Mouse (Mus musculus) embryonic facial prominence, embryonic 13.5 days (tissue): ENCODE data around the gene Trank1. TPM values are rescaled to one million over a fixed set of nuclear protein-coding genes. Genes with fewer than 3 reads are reported as not detected.

ENCODE experiments used
- ATAC-seq: fragments of 200-750 bp; cut with Nextera tagmentation; 2 replicates; pipeline ENCODE4 v1.8.0; 2017; ENCODE audit warnings: low read depth; ENCODE audit not compliant: insufficient number of reproducible peaks, insufficient read depth, low FRiP score, low TSS enrichment
- H3K27ac ChIP-seq: fragments of 300-500 bp; sonication (generic); 2 replicates; pipeline ENCODE4 v1.5.1; 2015; ENCODE audit warnings: moderate library complexity, mild to moderate bottlenecking, inconsistent platforms
- H3K27me3 ChIP-seq: fragments of 300-500 bp; sonication (generic); 2 replicates; pipeline ENCODE4 v1.6.1; 2015; ENCODE audit warnings: mild to moderate bottlenecking, inconsistent platforms
- H3K36me3 ChIP-seq: fragments of 300-500 bp; sonication (generic); 2 replicates; pipeline ENCODE4 v1.6.1; 2015; ENCODE audit warnings: mild to moderate bottlenecking, inconsistent platforms
- H3K4me1 ChIP-seq: fragments of 300-500 bp; sonication (generic); 2 replicates; pipeline ENCODE4 v1.6.1; 2015; ENCODE audit warnings: inconsistent platforms
- H3K4me2 ChIP-seq: fragments of 300-500 bp; sonication (generic); 2 replicates; pipeline ENCODE4 v1.6.1; 2015; ENCODE audit warnings: moderate library complexity, mild to moderate bottlenecking, inconsistent platforms
- H3K4me3 ChIP-seq: fragments of 300-500 bp; sonication (generic); 2 replicates; pipeline ENCODE4 v1.5.1; 2015; ENCODE audit warnings: mild to moderate bottlenecking, inconsistent platforms
- H3K9ac ChIP-seq: fragments of 300-500 bp; sonication (generic); 2 replicates; pipeline ENCODE4 v1.6.1; 2015; ENCODE audit warnings: mild to moderate bottlenecking, inconsistent platforms
- H3K9me3 ChIP-seq: fragments of 300-500 bp; sonication (generic); 2 replicates; pipeline ENCODE4 v1.6.1; 2016; ENCODE audit warnings: inconsistent platforms
- WGBS: fragments of 180-500 bp; shearing (Covaris S2); methylation state at CpG from one replicate; pipeline ENCODE4 v1.1.7; 2015; ENCODE audit warnings: mixed read lengths; 5-methylcytosine and 5-hydroxymethylcytosine counted together
- polyA plus RNA-seq: library from polyadenylated mRNA; unstranded; fragments of >200 nt; fragmentation: Nextera tagmentation; extraction: Ambion mirVana; gene quantifications from 2 replicates; pipeline ENCODE4 v1.2.1, GENCODE M21; 2015

Trank1 gene
- polyA plus RNA-seq, 1 experiment from 2014 or later: 0.49 TPM

- Histone ChIP-seq H3K36me3 (no peaks in the 10 kb centered on the region), H3K4me2 (no peak overlapping the region), H3K9me3 (peaks cover 8% of the 10 kb centered on the region), H3K4me3 (no peak overlapping the region), H3K9ac (no peak overlapping the region), H3K27ac (no peak overlapping the region), H3K4me1 (no peaks in the 10 kb centered on the region), H3K27me3 (peaks cover 30% of the 10 kb centered on the region)
- WGBS: 80% methylated on average over 7 of the region's 7 CpGs
- no peak for ATAC-seq
These were observed 5.4 kb upstream of the Trank1 start for GRCm38 (mm10) chr9:111306142-111306541.

DNA sequence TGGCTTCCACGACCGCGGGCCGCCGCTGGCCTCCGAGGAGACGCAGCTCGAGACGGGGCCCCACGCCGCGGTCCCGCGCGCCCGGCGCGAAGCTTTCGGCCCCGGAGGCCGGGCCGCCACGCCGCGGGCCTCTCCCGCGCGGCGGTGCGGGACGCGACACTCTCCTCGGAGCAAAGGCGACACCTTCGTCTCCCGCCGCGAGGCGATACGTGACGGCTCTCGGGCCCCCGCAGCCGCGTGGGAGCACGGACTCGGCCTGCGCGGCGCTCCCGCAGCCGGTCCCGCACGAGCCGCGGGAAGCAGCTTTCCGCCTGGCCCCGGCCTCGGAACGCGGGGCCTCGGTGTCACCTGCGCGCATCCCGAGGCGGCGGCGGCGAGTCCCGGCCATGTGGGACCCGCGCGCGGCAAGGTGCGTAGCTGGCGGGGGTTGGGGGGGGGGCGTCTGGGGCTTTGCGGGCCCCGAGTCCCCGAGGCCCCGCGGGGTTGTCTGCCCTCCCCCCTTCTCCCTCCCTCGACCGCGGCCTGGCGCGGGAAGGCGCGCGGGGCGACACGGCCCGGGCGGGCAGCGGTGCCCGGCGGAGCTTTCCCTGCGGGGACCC is 403 bp downstream of the Trank1 start:
- H3K27ac ChIP-seq: no peak overlapping the region
- peaks cover 17% of the 10 kb centered on the region for H3K4me1 ChIP-seq
- peak overlapping the region; percentile 64 for H3K9ac ChIP-seq
- H3K4me3 ChIP-seq: peak overlapping the region; percentile 56
- peak overlapping the region; percentile 93 for H3K4me2 ChIP-seq
- H3K27me3 ChIP-seq: peaks cover 67% of the 10 kb centered on the region
- H3K36me3 ChIP-seq: no peaks in the 10 kb centered on the region
- 2% methylated on average over 78 of the region's 98 CpGs for WGBS
- H3K9me3 ChIP-seq: peaks cover 8% of the 10 kb centered on the region
- no peak for ATAC-seq

DNA sequence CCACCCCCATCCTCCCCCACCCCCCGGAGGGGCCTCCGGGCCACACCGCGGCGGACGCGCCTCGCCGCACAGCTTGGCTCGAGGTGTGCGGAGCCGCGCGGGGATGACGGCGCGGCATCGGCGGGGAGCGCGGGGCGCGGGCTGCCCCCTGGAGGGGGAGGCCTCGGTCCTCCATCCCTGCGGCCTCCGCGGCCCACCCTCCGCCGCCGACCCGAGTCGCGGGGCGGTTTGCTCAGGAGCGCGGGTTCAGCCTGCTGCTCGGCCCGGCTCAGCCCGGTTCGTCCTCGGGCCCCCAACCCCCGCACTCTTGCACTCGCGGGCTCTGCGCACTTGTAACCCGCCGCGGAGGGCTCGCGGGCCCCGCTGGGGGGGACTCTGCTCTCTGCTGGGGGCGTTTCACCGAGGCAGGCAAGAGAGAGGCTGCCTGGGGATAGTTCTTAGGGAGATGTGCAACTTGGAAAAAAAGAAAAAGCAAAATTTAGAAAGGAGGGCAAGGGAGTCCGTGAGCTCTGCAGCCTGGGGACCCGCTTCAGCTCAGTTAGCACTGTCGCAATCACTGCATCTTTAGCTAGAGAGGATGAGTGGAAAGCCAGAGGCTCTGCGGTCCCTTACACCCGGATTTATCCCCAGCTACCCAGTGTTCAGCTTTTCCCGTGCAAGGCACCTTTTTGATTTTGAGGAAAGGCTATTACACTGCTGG is 1.1 kb downstream of the Trank1 start:
- no peaks in the 10 kb centered on the region for H3K36me3 ChIP-seq
- H3K27ac ChIP-seq: no peak overlapping the region
- peaks cover 17% of the 10 kb centered on the region for H3K4me1 ChIP-seq
- H3K9me3 ChIP-seq: peaks cover 8% of the 10 kb centered on the region
- H3K4me2 ChIP-seq: peak overlapping the region; percentile 93
- no peak for ATAC-seq
- H3K4me3 ChIP-seq: peak overlapping the region; percentile 56
- H3K9ac ChIP-seq: peak overlapping the region; percentile 64
- peaks cover 72% of the 10 kb centered on the region for H3K27me3 ChIP-seq
- under 1% methylated on average over 44 of the region's 59 CpGs for WGBS

GRCm38 (mm10) chr9:111313299-111313698 is 1.8 kb downstream of the Trank1 start:
- Histone ChIP-seq H3K27me3 (peaks cover 73% of the 10 kb centered on the region), H3K4me2 (no peak overlapping the region), H3K27ac (no peak overlapping the region), H3K9me3 (peaks cover 8% of the 10 kb centered on the region), H3K4me3 (no peak overlapping the region; the same call in 1 of the 2 replicates), H3K36me3 (no peaks in the 10 kb centered on the region), H3K9ac (no peak overlapping the region), H3K4me1 (peaks cover 17% of the 10 kb centered on the region)
- ATAC-seq: no peak
- WGBS: 10% methylated on average over 6 of the region's 6 CpGs

DNA sequence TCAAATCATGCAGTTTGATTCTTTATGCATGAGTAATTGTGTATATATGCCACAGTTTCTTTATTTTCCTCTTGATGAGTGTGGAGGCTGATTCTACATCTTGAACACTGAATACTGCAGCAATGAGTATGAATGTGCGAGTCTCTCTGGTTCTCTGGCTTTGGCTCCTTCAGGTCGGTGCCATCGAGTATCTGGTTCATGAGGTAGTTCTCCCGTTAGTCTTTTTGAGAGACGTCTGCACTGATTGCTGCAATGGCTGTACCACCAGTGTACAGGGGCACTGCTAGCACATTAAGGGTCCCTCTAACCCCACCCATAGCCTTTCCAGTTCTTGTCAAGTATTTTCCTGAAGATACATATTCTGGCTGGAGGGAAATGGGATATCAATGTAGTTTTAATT is 2.3 kb downstream of the Trank1 start:
- Histone ChIP-seq H3K9ac (no peak overlapping the region), H3K4me1 (peaks cover 17% of the 10 kb centered on the region), H3K27ac (no peak overlapping the region), H3K9me3 (peaks cover 8% of the 10 kb centered on the region), H3K4me2 (no peak overlapping the region), H3K27me3 (peaks cover 72% of the 10 kb centered on the region), H3K36me3 (no peaks in the 10 kb centered on the region), H3K4me3 (no peak overlapping the region)
- no peak for ATAC-seq
- 24% methylated on average over 5 of the region's 5 CpGs for WGBS

DNA sequence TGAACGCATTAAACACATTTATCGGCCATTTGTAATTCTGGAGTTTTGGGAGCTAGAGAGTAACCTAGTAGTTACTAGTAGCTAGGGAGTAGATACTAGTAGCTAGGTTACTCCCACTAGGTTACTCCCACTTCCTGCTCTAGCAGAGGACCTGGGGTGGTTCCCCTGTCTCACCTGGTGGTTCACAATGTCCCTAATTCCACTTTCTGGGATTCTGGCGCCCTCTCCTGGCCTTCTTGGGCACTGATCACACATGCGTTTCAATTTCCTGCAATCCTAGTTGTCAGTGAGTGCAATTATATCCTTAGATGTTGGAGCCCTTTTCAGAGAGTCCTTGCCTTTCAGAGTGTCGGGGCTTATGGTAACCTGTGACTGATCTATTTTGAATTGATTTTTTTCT is 2.7 kb downstream of the Trank1 start:
- no peak overlapping the region for H3K27ac ChIP-seq
- peaks cover 8% of the 10 kb centered on the region for H3K9me3 ChIP-seq
- H3K4me3 ChIP-seq: no peak overlapping the region
- peaks cover 72% of the 10 kb centered on the region for H3K27me3 ChIP-seq
- H3K9ac ChIP-seq: no peak overlapping the region
- no peak overlapping the region for H3K4me2 ChIP-seq
- WGBS: 37% methylated on average over 5 of the region's 5 CpGs
- peaks cover 17% of the 10 kb centered on the region for H3K4me1 ChIP-seq
- no peaks in the 10 kb centered on the region for H3K36me3 ChIP-seq
- ATAC-seq: no peak

DNA sequence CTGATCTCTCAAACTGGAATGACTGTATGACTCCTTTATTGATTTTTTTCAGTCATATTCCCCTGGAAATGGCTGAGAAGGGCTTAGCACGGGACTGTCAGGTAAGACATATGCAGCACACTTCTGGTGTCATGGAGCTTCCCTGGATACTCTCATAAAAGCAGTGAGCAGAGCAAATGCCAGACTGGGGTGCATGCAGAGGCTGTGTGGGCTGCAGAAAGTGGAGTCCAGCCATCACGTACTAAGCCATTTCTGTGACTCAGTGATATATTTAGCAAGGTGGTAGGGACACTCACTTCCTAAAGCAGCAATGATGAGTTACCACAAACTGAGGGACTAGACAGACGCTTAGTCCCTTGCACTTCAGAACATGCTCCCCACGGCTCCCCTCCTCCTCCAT is 9.4 kb downstream of the Trank1 start:
- Histone ChIP-seq H3K36me3 (no peaks in the 10 kb centered on the region), H3K4me1 (no peaks in the 10 kb centered on the region), H3K27me3 (peaks cover 21% of the 10 kb centered on the region), H3K4me2 (no peak overlapping the region), H3K4me3 (no peak overlapping the region), H3K27ac (no peak overlapping the region), H3K9me3 (no peaks in the 10 kb centered on the region), H3K9ac (no peak overlapping the region)
- 79% methylated on average over 4 of the region's 4 CpGs for WGBS
- ATAC-seq: no peak

DNA sequence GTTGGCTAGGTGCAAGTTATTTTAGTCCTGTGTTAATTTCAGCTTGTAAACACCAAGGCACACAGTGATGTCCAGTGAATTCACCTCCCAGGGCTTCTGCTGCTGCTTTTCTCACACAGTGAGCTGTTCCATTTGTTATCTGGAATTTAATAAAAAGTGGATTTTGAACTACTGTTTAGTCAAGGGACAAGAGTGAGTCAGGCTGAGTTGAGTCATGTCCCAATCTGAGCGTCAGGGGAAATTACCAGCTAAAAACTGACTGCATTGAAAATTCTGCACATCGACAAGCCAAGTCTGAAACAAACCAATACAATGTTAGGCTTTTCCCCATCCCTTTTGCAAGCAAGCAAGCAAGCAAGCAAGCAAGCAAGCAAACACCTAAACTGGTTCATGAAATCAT is 13.3 kb downstream of the Trank1 start:
- no peak overlapping the region for H3K9ac ChIP-seq
- no peaks in the 10 kb centered on the region for H3K4me1 ChIP-seq
- no peak overlapping the region for H3K27ac ChIP-seq
- H3K36me3 ChIP-seq: no peaks in the 10 kb centered on the region
- H3K27me3 ChIP-seq: peaks cover 4% of the 10 kb centered on the region; the same call in 1 of the 2 replicates
- no peak overlapping the region for H3K4me3 ChIP-seq
- ATAC-seq: no peak
- no peak overlapping the region for H3K4me2 ChIP-seq
- 75% methylated on average over 2 of the region's 2 CpGs for WGBS
- H3K9me3 ChIP-seq: no peaks in the 10 kb centered on the region

- H3K9ac ChIP-seq: no peak overlapping the region
- no peaks in the 10 kb centered on the region for H3K4me1 ChIP-seq
- no peak overlapping the region for H3K4me2 ChIP-seq
- no peak for ATAC-seq
- H3K27ac ChIP-seq: no peak overlapping the region
- no peak overlapping the region for H3K4me3 ChIP-seq
- no peaks in the 10 kb centered on the region for H3K9me3 ChIP-seq
- no peaks in the 10 kb centered on the region for H3K36me3 ChIP-seq
- no peaks in the 10 kb centered on the region for H3K27me3 ChIP-seq
- WGBS: 88% methylated on average over 4 of the region's 4 CpGs
These were observed 18.3 kb downstream of the Trank1 start for GRCm38 (mm10) chr9:111329881-111330280.

GRCm38 (mm10) chr9:111333790-111334189 is 22.3 kb downstream of the Trank1 start:
- H3K27me3 ChIP-seq: no peaks in the 10 kb centered on the region
- H3K4me2 ChIP-seq: no peak overlapping the region
- no peaks in the 10 kb centered on the region for H3K9me3 ChIP-seq
- no peaks in the 10 kb centered on the region for H3K4me1 ChIP-seq
- no peaks in the 10 kb centered on the region for H3K36me3 ChIP-seq
- H3K9ac ChIP-seq: no peak overlapping the region
- WGBS: 55% methylated on average over 2 of the region's 2 CpGs
- no peak overlapping the region for H3K27ac ChIP-seq
- no peak overlapping the region for H3K4me3 ChIP-seq
- no peak for ATAC-seq

DNA sequence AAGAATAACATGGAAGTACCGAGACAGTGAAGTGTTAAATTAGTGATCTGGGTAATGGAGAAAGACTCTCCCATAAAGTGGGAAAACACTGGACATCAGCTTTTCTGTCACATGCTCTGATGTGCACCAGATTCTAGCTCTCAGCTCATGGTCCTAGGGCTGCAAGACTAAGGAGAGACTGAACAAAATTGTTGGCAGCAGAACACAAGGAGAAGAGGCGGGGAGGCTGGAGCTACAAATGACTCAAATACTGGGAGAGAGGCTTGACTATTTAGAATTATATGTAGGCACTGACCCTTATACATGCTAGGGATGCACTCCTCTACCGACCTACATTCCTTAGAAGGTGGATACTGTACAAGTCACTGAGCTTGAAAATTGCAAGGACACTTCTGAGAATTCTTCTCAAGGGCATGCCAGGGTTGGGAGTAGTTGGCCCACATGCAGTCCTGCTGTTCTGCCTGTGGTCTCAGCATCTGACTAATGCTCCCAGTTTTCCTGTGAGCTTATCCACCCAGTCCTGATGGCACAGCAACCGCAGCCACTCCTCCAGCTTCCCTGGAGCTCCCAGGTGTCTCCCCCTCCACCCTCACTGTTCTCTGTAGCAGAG is 23.1 kb downstream of the Trank1 start:
- 67% methylated on average over 4 of the region's 4 CpGs for WGBS
- H3K9me3 ChIP-seq: no peaks in the 10 kb centered on the region
- no peaks in the 10 kb centered on the region for H3K4me1 ChIP-seq
- H3K36me3 ChIP-seq: no peaks in the 10 kb centered on the region
- no peak for ATAC-seq
- no peak overlapping the region for H3K9ac ChIP-seq
- no peak overlapping the region for H3K27ac ChIP-seq
- no peak overlapping the region for H3K4me2 ChIP-seq
- H3K27me3 ChIP-seq: no peaks in the 10 kb centered on the region
- H3K4me3 ChIP-seq: no peak overlapping the region

DNA sequence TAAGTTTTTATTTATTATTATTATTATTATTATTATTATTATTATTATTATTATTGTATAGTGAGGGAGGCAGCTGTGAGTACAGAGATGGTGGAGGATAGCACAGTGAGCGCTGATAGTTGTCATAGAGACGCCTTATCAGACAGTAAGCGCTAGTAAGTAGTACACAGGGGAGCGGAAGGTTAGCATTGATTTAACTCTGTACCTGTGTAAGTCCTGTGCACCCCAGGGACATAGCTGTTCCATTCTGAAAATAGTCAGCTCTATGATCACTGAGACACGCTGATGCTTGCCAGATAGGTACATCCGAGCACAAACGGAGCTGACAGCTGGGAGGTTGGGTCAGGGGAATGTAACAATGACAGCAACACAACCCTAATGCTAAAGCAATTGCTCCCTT is 39.7 kb downstream of the Trank1 start:
- no peaks in the 10 kb centered on the region for H3K9me3 ChIP-seq
- WGBS: 77% methylated on average over 7 of the region's 7 CpGs
- no peaks in the 10 kb centered on the region for H3K27me3 ChIP-seq
- H3K36me3 ChIP-seq: no peaks in the 10 kb centered on the region
- no peak overlapping the region for H3K9ac ChIP-seq
- H3K4me3 ChIP-seq: no peak overlapping the region
- no peaks in the 10 kb centered on the region for H3K4me1 ChIP-seq
- H3K4me2 ChIP-seq: no peak overlapping the region
- H3K27ac ChIP-seq: no peak overlapping the region
- ATAC-seq: no peak
